Mouse (Mus musculus): ENCODE data around the gene Itgav. TPM values are rescaled to one million over a fixed set of nuclear protein-coding genes. Genes with fewer than 3 reads are reported as not detected.

Gene Itgav
- polyA plus RNA-seq (2012) = 0.03 and 0.08 TPM in 2 replicates

DNA sequence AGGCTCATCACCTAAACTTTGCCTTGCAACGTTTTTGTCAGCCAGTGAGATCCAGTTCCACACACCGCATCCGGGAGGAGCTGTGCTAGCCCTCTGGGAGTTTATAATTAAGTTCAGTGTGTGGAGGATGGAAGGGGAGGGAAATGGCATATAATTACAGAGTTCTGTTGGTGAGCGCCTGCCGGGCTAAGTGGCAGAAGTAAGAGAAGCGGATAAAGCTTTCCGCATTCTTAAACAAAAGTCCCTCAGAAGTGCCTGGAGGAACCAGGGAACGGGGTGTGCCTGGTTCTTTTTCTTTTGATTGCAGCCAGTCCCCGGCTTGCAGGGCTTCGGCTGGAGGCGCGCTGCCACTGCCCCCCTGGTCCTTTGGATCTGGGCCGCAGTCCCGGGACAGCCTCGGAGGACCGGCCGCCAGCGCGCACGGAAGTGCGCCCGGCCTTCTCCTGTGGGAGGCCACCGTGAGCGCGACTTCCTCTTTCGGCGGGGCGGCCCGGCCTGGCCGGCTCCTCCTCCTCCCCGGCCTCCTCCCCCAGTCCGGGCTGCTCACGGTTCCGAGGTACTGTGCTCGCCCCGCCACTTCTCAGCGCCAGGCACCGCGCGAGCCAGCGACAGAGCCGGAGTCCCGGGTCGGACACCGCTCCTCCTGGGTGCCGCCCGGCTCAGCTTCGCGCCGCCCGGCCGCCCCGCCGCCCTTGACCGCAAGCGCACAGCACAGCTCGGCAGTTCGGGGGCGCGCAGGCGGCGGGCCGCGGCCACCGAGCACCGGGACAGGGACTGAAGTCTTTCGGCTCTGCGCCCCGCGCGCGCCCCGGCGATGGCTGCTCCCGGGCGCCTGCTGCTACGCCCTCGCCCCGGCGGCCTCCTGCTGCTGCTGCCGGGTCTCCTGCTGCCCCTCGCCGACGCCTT lies at the start of gene Itgav:
Gene Itgav, plus strand, starts transcription at position 477 of the 906 bp plus-strand sequence.
- TF ChIP-seq TAL1 (IDR thresholded peaks at IDR 0.05; ENCODE audit: low read length) (no peak), GATA1 (IDR thresholded peaks at IDR 0.05; ENCODE audit: low read length) (no peak)
- peaks cover 29% of the 10 kb centered on the region for H3K27me3 ChIP-seq (ENCODE audit: control insufficient read depth)
- no peaks in the 10 kb centered on the region for H3K9me3 ChIP-seq (ENCODE audit: control insufficient read depth, low read length)
- H3K36me3 ChIP-seq (ENCODE audit: control insufficient read depth) = no peaks in the 10 kb centered on the region
- H3K4me3 ChIP-seq (replicated peaks) = peak within 1 kb of the TSS; percentile 62
- peaks cover 5% of the 10 kb centered on the region for H3K4me1 ChIP-seq (ENCODE audit: control insufficient read depth)

DNA sequence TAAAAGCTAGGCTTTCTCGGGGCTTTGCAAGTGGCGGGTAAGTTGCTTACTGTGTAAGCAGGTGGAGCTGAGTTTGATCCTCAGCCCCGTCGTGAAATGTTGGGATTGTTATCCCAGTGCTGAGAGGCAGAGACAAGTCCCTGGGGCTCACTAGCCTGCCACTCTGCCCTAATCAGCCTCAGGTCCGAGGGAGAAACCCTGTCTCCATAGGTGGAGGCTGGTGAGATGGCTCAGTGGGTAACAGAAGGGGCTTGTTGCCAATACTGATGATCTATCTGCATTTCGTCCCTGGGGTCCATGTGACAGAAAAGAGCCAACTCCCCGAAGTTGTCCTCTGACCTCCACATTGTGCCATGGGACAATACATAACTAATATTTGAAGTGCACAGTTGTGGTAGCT lies 49.8 kb upstream of the Itgav start:
- no peak overlapping the region for H3K4me3 ChIP-seq (replicated peaks)
- TF ChIP-seq GATA1 (IDR thresholded peaks at IDR 0.05; ENCODE audit: low read length) (no peak), TAL1 (IDR thresholded peaks at IDR 0.05; ENCODE audit: low read length) (no peak)
- peaks cover 41% of the 10 kb centered on the region for H3K36me3 ChIP-seq (ENCODE audit: control insufficient read depth)
- H3K27me3 ChIP-seq (ENCODE audit: control insufficient read depth) = no peaks in the 10 kb centered on the region
- H3K4me1 ChIP-seq (ENCODE audit: control insufficient read depth) = no peaks in the 10 kb centered on the region
- no peaks in the 10 kb centered on the region for H3K9me3 ChIP-seq (ENCODE audit: control insufficient read depth, low read length)

DNA sequence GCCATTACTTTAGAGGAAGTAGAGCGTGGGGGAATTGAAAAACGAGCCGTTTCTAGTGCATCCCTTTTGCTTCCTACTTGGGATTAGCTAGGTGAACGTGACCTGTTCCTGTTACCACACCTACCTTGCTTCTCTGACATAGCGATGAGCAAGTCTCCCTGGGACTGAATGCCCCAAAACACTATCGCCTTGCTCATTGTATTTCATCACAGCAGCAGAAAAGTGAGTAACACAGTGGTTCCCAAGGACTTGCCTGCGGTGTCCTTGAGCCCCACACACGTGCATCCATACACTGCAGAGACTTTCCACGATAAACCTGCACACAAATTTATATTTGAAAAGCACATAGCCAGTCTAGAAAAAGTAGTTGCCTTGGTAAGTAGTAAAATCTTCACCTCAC lies 49.3 kb upstream of the Itgav start:
- H3K4me1 ChIP-seq (ENCODE audit: control insufficient read depth) = no peaks in the 10 kb centered on the region
- no peaks in the 10 kb centered on the region for H3K27me3 ChIP-seq (ENCODE audit: control insufficient read depth)
- no peaks in the 10 kb centered on the region for H3K9me3 ChIP-seq (ENCODE audit: control insufficient read depth, low read length)
- no peak for TF ChIP-seq TAL1 (IDR thresholded peaks at IDR 0.05; ENCODE audit: low read length)
- no peak for TF ChIP-seq GATA1 (IDR thresholded peaks at IDR 0.05; ENCODE audit: low read length)
- H3K36me3 ChIP-seq (ENCODE audit: control insufficient read depth) = peaks cover 37% of the 10 kb centered on the region
- no peak overlapping the region for H3K4me3 ChIP-seq (replicated peaks)

DNA sequence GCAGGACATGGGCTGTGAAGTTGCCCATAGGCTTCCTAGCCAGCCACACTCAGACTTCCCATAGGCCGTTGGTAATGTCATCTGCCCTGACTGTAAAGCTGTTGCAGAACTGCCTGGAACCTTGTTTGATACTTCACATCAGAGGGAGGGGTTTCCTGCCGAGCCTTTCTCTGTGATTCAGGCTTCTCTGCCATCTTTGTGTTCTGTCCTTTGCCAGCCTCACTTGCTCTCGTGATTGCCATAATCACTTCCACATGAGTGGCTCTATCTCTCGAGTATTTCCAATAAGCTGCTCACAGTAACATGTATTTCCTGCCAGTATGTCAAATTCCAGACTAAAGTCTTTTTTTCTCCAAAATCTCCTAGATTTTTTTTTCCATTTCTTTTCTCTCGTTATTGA lies 48.5 kb upstream of the Itgav start:
- Histone ChIP-seq H3K4me1 (ENCODE audit: control insufficient read depth) (no peaks in the 10 kb centered on the region), H3K9me3 (ENCODE audit: control insufficient read depth, low read length) (no peaks in the 10 kb centered on the region), H3K4me3 (replicated peaks) (no peak overlapping the region), H3K27me3 (ENCODE audit: control insufficient read depth) (no peaks in the 10 kb centered on the region), H3K36me3 (ENCODE audit: control insufficient read depth) (peaks cover 35% of the 10 kb centered on the region)
- no peak for TF ChIP-seq GATA1 (IDR thresholded peaks at IDR 0.05; ENCODE audit: low read length)
- no peak for TF ChIP-seq TAL1 (IDR thresholded peaks at IDR 0.05; ENCODE audit: low read length)

DNA sequence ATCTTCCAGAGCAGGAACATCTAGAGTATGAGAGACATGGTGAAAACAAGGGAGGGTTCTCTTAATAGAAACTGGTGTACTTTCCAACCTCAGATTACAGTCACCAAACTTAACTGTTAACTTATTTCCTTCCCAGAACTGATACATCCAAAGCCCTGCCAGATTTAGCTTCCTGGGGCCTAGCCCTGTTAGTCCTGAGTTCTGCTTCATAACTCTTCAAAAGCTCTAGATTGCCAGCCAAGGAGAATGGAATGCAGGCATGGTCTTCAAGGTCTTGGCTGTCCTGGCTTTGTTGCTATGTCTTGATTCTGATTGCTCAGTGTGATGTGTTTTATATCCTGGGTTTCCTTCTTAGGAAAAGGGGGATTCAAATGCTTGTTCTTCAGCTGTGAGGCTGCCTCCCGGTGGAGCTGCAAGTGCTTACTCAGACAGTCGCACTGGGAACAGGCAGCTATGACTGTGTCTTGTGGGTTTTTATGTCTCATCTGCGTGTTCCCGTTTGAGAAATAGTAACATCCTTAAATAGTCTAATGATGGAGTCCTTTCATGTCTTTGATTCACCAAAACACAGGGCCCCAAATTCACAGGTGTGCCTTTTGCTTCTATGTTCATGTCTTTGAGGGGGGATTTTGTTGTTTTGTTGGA lies 47.8 kb upstream of the Itgav start:
- TF ChIP-seq GATA1 (IDR thresholded peaks at IDR 0.05; ENCODE audit: low read length) = no peak
- no peak for TF ChIP-seq TAL1 (IDR thresholded peaks at IDR 0.05; ENCODE audit: low read length)
- Histone ChIP-seq H3K4me1 (ENCODE audit: control insufficient read depth) (no peaks in the 10 kb centered on the region), H3K4me3 (replicated peaks) (no peak overlapping the region), H3K9me3 (ENCODE audit: control insufficient read depth, low read length) (no peaks in the 10 kb centered on the region), H3K27me3 (ENCODE audit: control insufficient read depth) (no peaks in the 10 kb centered on the region), H3K36me3 (ENCODE audit: control insufficient read depth) (peaks cover 35% of the 10 kb centered on the region)

DNA sequence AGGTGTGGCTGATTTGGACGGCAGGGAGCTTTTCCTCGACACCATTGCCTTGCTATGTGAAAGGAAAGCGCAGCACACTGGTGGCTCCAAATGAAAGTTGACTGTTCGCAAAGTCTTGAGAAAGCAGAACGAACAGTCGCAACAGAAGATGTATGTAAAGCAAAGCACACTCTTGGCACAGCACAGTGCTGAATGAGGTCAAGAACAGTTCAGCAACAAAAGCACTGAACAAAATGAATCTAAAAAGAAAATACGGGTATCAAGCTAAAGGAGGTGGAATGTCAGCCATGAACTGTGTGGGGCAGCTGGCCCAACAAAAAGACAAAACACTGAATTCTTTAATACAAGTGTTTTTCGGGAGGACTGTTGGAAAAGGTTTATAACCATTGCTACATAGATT lies 42.9 kb upstream of the Itgav start:
- H3K27me3 ChIP-seq (ENCODE audit: control insufficient read depth) = no peaks in the 10 kb centered on the region
- H3K9me3 ChIP-seq (ENCODE audit: control insufficient read depth, low read length) = no peaks in the 10 kb centered on the region
- TF ChIP-seq GATA1 (IDR thresholded peaks at IDR 0.05; ENCODE audit: low read length) (no peak), TAL1 (IDR thresholded peaks at IDR 0.05; ENCODE audit: low read length) (no peak)
- no peaks in the 10 kb centered on the region for H3K4me1 ChIP-seq (ENCODE audit: control insufficient read depth)
- no peak overlapping the region for H3K4me3 ChIP-seq (replicated peaks)
- no peaks in the 10 kb centered on the region for H3K36me3 ChIP-seq (ENCODE audit: control insufficient read depth)

DNA sequence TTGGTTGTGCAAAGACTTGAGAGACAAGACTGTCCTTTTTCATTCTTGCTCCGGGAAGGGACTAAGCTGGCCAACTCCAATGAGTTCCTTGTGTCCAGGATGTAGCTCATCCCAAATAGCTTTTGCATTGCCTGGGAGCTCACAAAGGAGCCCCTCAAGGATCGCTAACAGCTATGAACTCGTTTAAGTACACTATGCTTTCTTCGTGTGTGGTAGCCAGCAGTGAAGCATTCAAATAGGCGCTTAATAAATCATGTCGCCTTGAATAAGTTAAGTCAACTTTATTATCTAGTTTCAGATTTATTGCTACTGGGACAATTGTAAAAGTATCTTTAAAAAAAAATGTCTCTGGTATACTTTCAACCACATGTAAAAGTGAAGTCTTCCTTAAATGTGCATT lies 42.4 kb upstream of the Itgav start:
- H3K9me3 ChIP-seq (ENCODE audit: control insufficient read depth, low read length) = no peaks in the 10 kb centered on the region
- H3K27me3 ChIP-seq (ENCODE audit: control insufficient read depth) = no peaks in the 10 kb centered on the region
- TF ChIP-seq GATA1 (IDR thresholded peaks at IDR 0.05; ENCODE audit: low read length) (no peak), TAL1 (IDR thresholded peaks at IDR 0.05; ENCODE audit: low read length) (no peak)
- H3K4me3 ChIP-seq (replicated peaks) = no peak overlapping the region
- H3K4me1 ChIP-seq (ENCODE audit: control insufficient read depth) = no peaks in the 10 kb centered on the region
- no peaks in the 10 kb centered on the region for H3K36me3 ChIP-seq (ENCODE audit: control insufficient read depth)

DNA sequence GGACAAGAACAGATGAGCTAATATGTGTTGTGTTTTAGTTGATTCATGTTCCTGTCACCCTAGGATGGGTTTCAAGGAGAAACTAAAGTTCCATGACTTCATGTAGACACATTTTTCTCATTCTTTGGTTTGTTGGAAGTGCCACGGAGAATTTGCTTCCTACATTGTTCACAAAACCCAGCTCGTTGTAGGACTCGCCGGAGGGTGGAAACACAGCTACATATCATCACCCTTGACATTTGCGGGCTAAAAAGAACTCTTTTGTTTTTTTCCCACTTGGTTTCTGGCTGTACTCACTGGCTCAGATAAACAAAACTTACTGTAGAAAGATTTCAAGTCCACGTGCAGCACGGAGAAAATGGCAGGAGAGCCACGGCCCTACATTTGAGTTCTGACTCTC lies 41.9 kb upstream of the Itgav start:
- Histone ChIP-seq H3K9me3 (ENCODE audit: control insufficient read depth, low read length) (no peaks in the 10 kb centered on the region), H3K36me3 (ENCODE audit: control insufficient read depth) (no peaks in the 10 kb centered on the region), H3K4me1 (ENCODE audit: control insufficient read depth) (no peaks in the 10 kb centered on the region), H3K4me3 (replicated peaks) (no peak overlapping the region), H3K27me3 (ENCODE audit: control insufficient read depth) (no peaks in the 10 kb centered on the region)
- no peak for TF ChIP-seq TAL1 (IDR thresholded peaks at IDR 0.05; ENCODE audit: low read length)
- TF ChIP-seq GATA1 (IDR thresholded peaks at IDR 0.05; ENCODE audit: low read length) = no peak

DNA sequence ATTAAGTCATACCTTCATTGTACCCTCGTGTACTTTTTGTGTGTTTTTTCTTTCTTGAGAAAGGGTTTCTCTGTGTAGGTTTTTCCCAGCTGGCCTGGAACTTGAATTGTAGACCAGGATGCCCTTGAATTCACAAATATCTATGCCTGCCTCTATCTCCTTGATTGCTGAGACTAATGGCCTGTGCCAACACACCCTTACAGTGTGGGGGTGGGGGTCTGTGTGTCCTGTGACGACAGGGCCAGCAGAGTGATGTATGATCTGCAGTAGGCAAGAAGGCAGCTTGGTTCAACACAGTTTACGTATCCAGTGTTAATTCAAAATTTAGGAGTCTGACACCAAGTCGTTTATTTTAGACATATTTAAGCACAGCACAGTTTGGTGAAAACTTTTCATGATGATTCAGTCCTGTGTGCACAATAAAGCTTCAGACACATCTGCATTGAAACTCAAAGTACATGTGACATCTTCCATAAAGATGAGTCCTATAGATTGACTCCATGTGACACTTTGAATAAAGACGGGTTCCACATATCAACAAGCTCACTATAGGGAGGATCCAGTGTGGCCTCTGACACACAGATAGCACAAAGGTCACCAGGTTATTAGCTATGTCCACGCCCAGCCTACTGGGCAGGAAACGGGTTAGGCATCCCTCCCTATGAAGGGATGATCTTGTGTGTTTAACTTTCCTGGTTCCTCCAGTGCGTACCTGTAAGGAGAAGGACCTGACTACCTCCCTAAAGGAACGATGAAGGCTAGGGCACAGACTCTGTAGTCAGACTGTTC lies 40.3 kb upstream of the Itgav start:
- H3K27me3 ChIP-seq (ENCODE audit: control insufficient read depth) = no peaks in the 10 kb centered on the region
- H3K4me3 ChIP-seq (replicated peaks) = no peak overlapping the region
- TF ChIP-seq TAL1 (IDR thresholded peaks at IDR 0.05; ENCODE audit: low read length) (no peak), GATA1 (IDR thresholded peaks at IDR 0.05; ENCODE audit: low read length) (no peak)
- no peaks in the 10 kb centered on the region; the same call in 1 of the 2 replicates for H3K9me3 ChIP-seq (ENCODE audit: control insufficient read depth, low read length)
- H3K36me3 ChIP-seq (ENCODE audit: control insufficient read depth) = no peaks in the 10 kb centered on the region
- no peaks in the 10 kb centered on the region for H3K4me1 ChIP-seq (ENCODE audit: control insufficient read depth)
